24 mouse cellular contexts compared by ENCODE assay signal in genomic region chr13:110722752-110723151, GRCm38 (mm10).
DNase-seq lines count a peak whose midpoint lies in the region; ATAC-seq lines count a peak whose summit lies in the region.
"Had no signal": no experiment of that assay in that cellular context is flagged by ENCODE, and none has a peak within 500 bp of the region (broad histone marks: within the 10 kb centered on the region; RNA-seq: fewer than 3 reads in every experiment).

No protein-coding gene starts in this region.

- no peaks in the 10 kb centered on the region for H3K9me3 ChIP-seq in embryonic facial prominence, embryonic 11.5 days (replicated peaks; ENCODE audit: control insufficient read depth, low read length)
- no peaks in the 10 kb centered on the region for H3K9me3 ChIP-seq in embryonic facial prominence, embryonic 10.5 days
- no peaks in the 10 kb centered on the region for H3K9me3 ChIP-seq in embryonic facial prominence, embryonic 12.5 days
- H3K9me3 ChIP-seq in embryonic facial prominence, embryonic 14.5 days (ENCODE audit: control insufficient read depth, low read length), result no peaks in the 10 kb centered on the region
- H3K9me3 ChIP-seq: forebrain, embryonic 10.5 days; forebrain, embryonic 12.5 days had no signal

- no peak overlapping the region for H3K4me3 ChIP-seq in embryonic facial prominence, embryonic 11.5 days (ENCODE audit: low read depth, low read length)
- H3K4me3 ChIP-seq in embryonic facial prominence, embryonic 10.5 days, result no peak overlapping the region
- H3K4me3 ChIP-seq in embryonic facial prominence, embryonic 12.5 days, result no peak overlapping the region
- H3K4me3 ChIP-seq in embryonic facial prominence, embryonic 14.5 days (ENCODE audit: low read depth, low read length), result no peak overlapping the region
- H3K4me3 ChIP-seq: erythroblast, embryonic 14.5 days; forebrain, embryonic 10.5 days; forebrain, embryonic 12.5 days had no signal

- H3K27me3 ChIP-seq in embryonic facial prominence, embryonic 11.5 days (ENCODE audit: control insufficient read depth, insufficient read depth, low read length), result no peaks in the 10 kb centered on the region
- H3K27me3 ChIP-seq in embryonic facial prominence, embryonic 10.5 days (replicated peaks; ENCODE audit: low read depth, poor library complexity, severe bottlenecking), result no peaks in the 10 kb centered on the region
- no peaks in the 10 kb centered on the region for H3K27me3 ChIP-seq in embryonic facial prominence, embryonic 12.5 days
- H3K27me3 ChIP-seq in embryonic facial prominence, embryonic 14.5 days (replicated peaks; ENCODE audit: control insufficient read depth, insufficient read depth, low read length), result no peaks in the 10 kb centered on the region; the same call in 1 of the 2 replicates
- H3K27me3 ChIP-seq: CH12.LX; forebrain, embryonic 12.5 days had no signal

- no peak overlapping the region for H3K9ac ChIP-seq in embryonic facial prominence, embryonic 11.5 days (replicated peaks; ENCODE audit: low read length)
- no peak overlapping the region for H3K9ac ChIP-seq in embryonic facial prominence, embryonic 12.5 days
- no peak overlapping the region for H3K9ac ChIP-seq in embryonic facial prominence, embryonic 14.5 days (ENCODE audit: low read depth, low read length)
- H3K9ac ChIP-seq: forebrain, embryonic 12.5 days had no signal

- no peak overlapping the region for H3K27ac ChIP-seq in embryonic facial prominence, embryonic 11.5 days (replicated peaks; ENCODE audit: low read depth, low read length)
- H3K27ac ChIP-seq in embryonic facial prominence, embryonic 10.5 days (replicated peaks), result no peak overlapping the region
- 0 out of 2 replicates have a peak overlapping the region, but pooled peaks have one; percentile 41 for H3K27ac ChIP-seq in embryonic facial prominence, embryonic 12.5 days
- 0 out of 2 replicates have a peak overlapping the region, but pooled peaks have one; percentile 39 for H3K27ac ChIP-seq in embryonic facial prominence, embryonic 14.5 days (replicated peaks; ENCODE audit: low read depth, low read length)
- H3K27ac ChIP-seq: forebrain, embryonic 10.5 days; forebrain, embryonic 12.5 days had no signal

- WGBS in embryonic facial prominence, embryonic 11.5 days, result 37% methylated on average over 6 of the region's 6 CpGs
- WGBS in embryonic facial prominence, embryonic 10.5 days, result 57% methylated on average over 6 of the region's 6 CpGs
- 29% methylated on average over 6 of the region's 6 CpGs for WGBS in embryonic facial prominence, embryonic 12.5 days
- 35% methylated on average over 6 of the region's 6 CpGs for WGBS in embryonic facial prominence, embryonic 14.5 days

- no peak for ATAC-seq in embryonic facial prominence, embryonic 11.5 days (replicated peaks; ENCODE audit: insufficient number of reproducible peaks, low FRiP score, low TSS enrichment, low read depth)
- ATAC-seq in embryonic facial prominence, embryonic 12.5 days (ENCODE audit: insufficient number of reproducible peaks, insufficient read depth, low FRiP score, low TSS enrichment), result 0 out of 2 replicates have a peak, but pooled peaks have one; percentile 41
- no peak for ATAC-seq in embryonic facial prominence, embryonic 14.5 days (ENCODE audit: low read depth)
- ATAC-seq: CD4-positive, CD25-positive, alpha-beta regulatory T cell, adult 4 months; forebrain, embryonic 14.5 days; forebrain, embryonic 16.5 days had no signal

- H3K4me1 ChIP-seq in embryonic facial prominence, embryonic 11.5 days (ENCODE audit: control insufficient read depth, insufficient read depth, low read length), result 0 out of 2 replicates have a peak, but pooled peaks cover 2% of the 10 kb centered on the region
- H3K4me1 ChIP-seq in embryonic facial prominence, embryonic 10.5 days, result peaks cover 23% of the 10 kb centered on the region
- H3K4me1 ChIP-seq in embryonic facial prominence, embryonic 12.5 days, result peaks cover 13% of the 10 kb centered on the region
- peaks cover 26% of the 10 kb centered on the region; the same call in 1 of the 2 replicates for H3K4me1 ChIP-seq in embryonic facial prominence, embryonic 14.5 days (ENCODE audit: control insufficient read depth, insufficient read depth, low read length)
- H3K4me1 ChIP-seq: forebrain, embryonic 10.5 days; forebrain, embryonic 12.5 days had no signal

- no peaks in the 10 kb centered on the region for H3K36me3 ChIP-seq in embryonic facial prominence, embryonic 11.5 days (replicated peaks; ENCODE audit: control insufficient read depth, insufficient read depth, low read depth, low read length)
- no peaks in the 10 kb centered on the region for H3K36me3 ChIP-seq in embryonic facial prominence, embryonic 10.5 days (replicated peaks)
- H3K36me3 ChIP-seq in embryonic facial prominence, embryonic 12.5 days, result no peaks in the 10 kb centered on the region
- H3K36me3 ChIP-seq in embryonic facial prominence, embryonic 14.5 days (ENCODE audit: control insufficient read depth, insufficient read depth, low read length), result no peaks in the 10 kb centered on the region
- H3K36me3 ChIP-seq: forebrain, embryonic 10.5 days; forebrain, embryonic 12.5 days; G1E had no signal

- DNase-seq in embryonic facial prominence, embryonic 11.5 days (ENCODE audit: low spot score), result peak; percentile 83
- DNase-seq in embryonic facial prominence, embryonic 10.5 days (ENCODE audit: low spot score), result no peak
- peak; percentile 72 for DNase-seq in embryonic facial prominence, embryonic 14.5 days (ENCODE audit: low spot score)
- DNase-seq in natural killer cell, adult 2 months (ENCODE audit: low spot score in 2 of 2), result no peak
- DNase-seq in heart, postnatal 14 days, result no peak
- DNase-seq: adrenal gland, adult 2 months; adrenal gland, postnatal 10 days; adrenal gland, postnatal 25 days; B cell, adult 2 months; cerebellum, adult 11 months; cerebellum, adult 18-20 months; cerebellum, adult 8-10 months; cerebellum, adult 9-11 months; cerebellum, postnatal 14 days; cerebellum, postnatal 36 days had no signal

- intact Hi-C loops in heart, postnatal 14 days (cut with DNase I), result no loop called here

- H3K4me2 ChIP-seq in embryonic facial prominence, embryonic 11.5 days (ENCODE audit: low read depth, low read length), result no peak overlapping the region
- no peak overlapping the region for H3K4me2 ChIP-seq in embryonic facial prominence, embryonic 12.5 days (replicated peaks)
- H3K4me2 ChIP-seq in embryonic facial prominence, embryonic 14.5 days (ENCODE audit: low read depth, low read length), result peak overlapping the region; percentile 26
- H3K4me2 ChIP-seq: forebrain, embryonic 12.5 days had no signal

Comparison
In these comparisons a context has a peak if more than half of its experiments do, and no peak if none do; other contexts are left out.
1. DNase-seq: peak in embryonic facial prominence, embryonic 11.5 days (single experiment) and embryonic facial prominence, embryonic 14.5 days (single experiment); none in embryonic facial prominence, embryonic 10.5 days (single experiment), natural killer cell, adult 2 months (0 of 2) and heart, postnatal 14 days (0 of 2).
2. H3K27ac ChIP-seq: peak in embryonic facial prominence, embryonic 12.5 days (single experiment) and embryonic facial prominence, embryonic 14.5 days (single experiment); none in embryonic facial prominence, embryonic 11.5 days (single experiment) and embryonic facial prominence, embryonic 10.5 days (single experiment).